Mouse (Mus musculus): ENCODE data around the gene Gm13103.
"Not testable (repeated sequence)": the region's sequence is repeated elsewhere in the genome, so short reads cannot be mapped to it uniquely, and the experiment has no call there.

The Gm13103 gene

GRCm38 (mm10) chr4:143846197-143846596 lies at the start of gene Gm13103:
Gene Gm13103, plus strand, starts transcription at chr4:143846497.
- DNase-seq (ENCODE audit: low spot score), result not testable (repeated sequence)

- no peak for DNase-seq (ENCODE audit: low spot score)
Measured at GRCm38 (mm10) chr4:143815993-143816392, 30.3 kb upstream of the Gm13103 start, which contains the start of gene Gm13084. Gene Gm13084, minus strand, starts transcription at chr4:143816093.

- not testable (repeated sequence) for DNase-seq (ENCODE audit: low spot score)
Measured at GRCm38 (mm10) chr4:143882371-143882770, 36.1 kb downstream of the Gm13103 start.

- DNase-seq (ENCODE audit: low spot score), result not testable (repeated sequence)
Measured at GRCm38 (mm10) chr4:143894406-143894805, 48.1 kb downstream of the Gm13103 start.

GRCm38 (mm10) chr4:143900280-143900679 lies 54.0 kb downstream of the Gm13103 start, which contains the start of gene Pramef6:
Gene Pramef6, minus strand, starts transcription at chr4:143900380.
- not testable (repeated sequence) for DNase-seq (ENCODE audit: low spot score)
